Mouse (Mus musculus): ENCODE data around the gene Paqr3. TPM values are rescaled to one million over a fixed set of nuclear protein-coding genes. Genes with fewer than 3 reads are reported as not detected.

Paqr3 gene
- polyA plus RNA-seq (2015; fragmentation: Nextera tagmentation; extraction: Ambion mirVana), result 0.75 and 1.2 TPM in 2 replicates

DNA sequence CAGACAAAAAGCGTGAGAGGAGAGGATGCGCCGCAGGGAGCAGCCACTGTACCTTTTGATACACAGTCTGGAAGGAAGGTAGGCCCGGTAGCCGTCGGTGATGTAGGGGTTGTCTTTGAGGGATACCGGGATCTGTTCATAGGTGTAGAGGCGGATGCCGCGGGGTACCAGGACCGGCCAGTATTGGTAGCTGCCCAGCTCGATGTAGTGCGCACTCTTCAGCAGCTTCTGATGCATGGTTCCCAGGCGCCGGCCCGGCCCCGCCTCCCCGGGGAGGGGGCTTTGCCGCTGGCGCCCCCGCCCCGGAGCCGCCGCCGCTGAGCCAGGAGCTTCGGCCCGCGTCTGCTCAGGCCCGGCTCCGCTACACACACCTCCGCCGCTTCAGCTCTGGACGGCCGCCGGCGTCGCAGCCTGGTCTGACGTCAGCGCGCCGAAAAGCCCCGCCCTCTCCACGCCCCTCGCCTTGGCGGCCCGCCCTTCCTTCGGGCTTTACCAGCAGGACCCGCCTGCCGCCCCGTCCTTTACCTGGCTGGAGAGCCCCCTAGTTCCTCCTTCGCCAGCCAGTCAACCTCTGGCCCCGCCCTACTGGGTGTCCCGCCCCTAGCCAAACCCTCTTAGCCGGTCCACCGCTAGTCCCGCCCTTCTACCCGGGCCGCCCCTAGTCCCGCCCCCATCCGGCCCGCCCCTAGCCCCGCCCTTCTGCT is at the start of gene Paqr3:
Gene Paqr3, minus strand, starts transcription at position 390 of the 704 bp plus-strand sequence.
- peak within 1 kb of the TSS; percentile 73 for H3K4me3 ChIP-seq (replicated peaks)
- H3K9me3 ChIP-seq (replicated peaks), result no peaks in the 10 kb centered on the region
- no peaks in the 10 kb centered on the region for H3K36me3 ChIP-seq
- H3K27me3 ChIP-seq, result peaks cover 24% of the 10 kb centered on the region
- DNase-seq (peak; percentile 94), ATAC-seq (ENCODE audit: low read depth) (peak; percentile 97)
- under 1% methylated on average over 62 of the region's 62 CpGs for WGBS (ENCODE audit: insufficient replicate concordance)
- peak within 1 kb of the TSS; percentile 50; the same call in 1 of the 2 replicates for H3K27ac ChIP-seq
- peak within 1 kb of the TSS; percentile 78 for H3K9ac ChIP-seq
- peak within 1 kb of the TSS; percentile 98 for H3K4me2 ChIP-seq
- peaks cover 22% of the 10 kb centered on the region for H3K4me1 ChIP-seq (replicated peaks)

- ATAC-seq (ENCODE audit: low read depth) (no peak), DNase-seq (no peak)
- Histone ChIP-seq H3K36me3 (no peaks in the 10 kb centered on the region), H3K9me3 (replicated peaks) (no peaks in the 10 kb centered on the region), H3K4me2 (no peak overlapping the region), H3K9ac (no peak overlapping the region), H3K27me3 (no peaks in the 10 kb centered on the region), H3K4me3 (replicated peaks) (no peak overlapping the region), H3K27ac (no peak overlapping the region), H3K4me1 (replicated peaks) (no peaks in the 10 kb centered on the region)
- WGBS (ENCODE audit: insufficient replicate concordance), result 19% methylated on average over 1 of the region's 1 CpGs
Observed at GRCm38 (mm10) chr5:97154688-97155087, 43.3 kb upstream of the Paqr3 start.

GRCm38 (mm10) chr5:97135331-97135730 is 23.9 kb upstream of the Paqr3 start:
- Histone ChIP-seq H3K27me3 (no peaks in the 10 kb centered on the region), H3K9ac (no peak overlapping the region), H3K4me3 (replicated peaks) (no peak overlapping the region), H3K36me3 (no peaks in the 10 kb centered on the region), H3K27ac (no peak overlapping the region), H3K9me3 (replicated peaks) (no peaks in the 10 kb centered on the region), H3K4me2 (no peak overlapping the region), H3K4me1 (replicated peaks) (no peaks in the 10 kb centered on the region)
- ATAC-seq (ENCODE audit: low read depth) (no peak), DNase-seq (no peak)
- WGBS (ENCODE audit: insufficient replicate concordance), result 51% methylated on average over 2 of the region's 2 CpGs

DNA sequence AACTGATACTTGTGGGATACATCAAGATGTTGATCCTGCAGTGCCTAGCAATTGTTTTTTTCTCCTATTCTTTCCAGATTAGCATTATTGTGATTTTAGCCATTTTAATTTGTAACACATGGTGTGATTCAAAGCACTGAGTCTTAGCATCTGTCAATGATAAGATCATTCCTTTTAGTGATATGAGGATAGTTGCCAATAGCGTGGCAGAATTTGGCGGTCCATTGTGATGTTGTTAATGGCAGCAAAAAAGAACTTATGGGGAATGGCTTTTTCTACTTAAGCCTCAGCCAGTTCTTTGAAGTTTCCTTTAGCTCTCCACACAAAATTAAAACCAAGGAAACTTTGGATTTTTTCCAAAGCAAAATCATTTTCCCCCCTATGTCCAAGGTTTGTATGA is 18.2 kb upstream of the Paqr3 start:
- ATAC-seq (ENCODE audit: low read depth), result no peak
- DNase-seq, result no peak
- 80% methylated on average over 2 of the region's 2 CpGs for WGBS (ENCODE audit: insufficient replicate concordance)

DNA sequence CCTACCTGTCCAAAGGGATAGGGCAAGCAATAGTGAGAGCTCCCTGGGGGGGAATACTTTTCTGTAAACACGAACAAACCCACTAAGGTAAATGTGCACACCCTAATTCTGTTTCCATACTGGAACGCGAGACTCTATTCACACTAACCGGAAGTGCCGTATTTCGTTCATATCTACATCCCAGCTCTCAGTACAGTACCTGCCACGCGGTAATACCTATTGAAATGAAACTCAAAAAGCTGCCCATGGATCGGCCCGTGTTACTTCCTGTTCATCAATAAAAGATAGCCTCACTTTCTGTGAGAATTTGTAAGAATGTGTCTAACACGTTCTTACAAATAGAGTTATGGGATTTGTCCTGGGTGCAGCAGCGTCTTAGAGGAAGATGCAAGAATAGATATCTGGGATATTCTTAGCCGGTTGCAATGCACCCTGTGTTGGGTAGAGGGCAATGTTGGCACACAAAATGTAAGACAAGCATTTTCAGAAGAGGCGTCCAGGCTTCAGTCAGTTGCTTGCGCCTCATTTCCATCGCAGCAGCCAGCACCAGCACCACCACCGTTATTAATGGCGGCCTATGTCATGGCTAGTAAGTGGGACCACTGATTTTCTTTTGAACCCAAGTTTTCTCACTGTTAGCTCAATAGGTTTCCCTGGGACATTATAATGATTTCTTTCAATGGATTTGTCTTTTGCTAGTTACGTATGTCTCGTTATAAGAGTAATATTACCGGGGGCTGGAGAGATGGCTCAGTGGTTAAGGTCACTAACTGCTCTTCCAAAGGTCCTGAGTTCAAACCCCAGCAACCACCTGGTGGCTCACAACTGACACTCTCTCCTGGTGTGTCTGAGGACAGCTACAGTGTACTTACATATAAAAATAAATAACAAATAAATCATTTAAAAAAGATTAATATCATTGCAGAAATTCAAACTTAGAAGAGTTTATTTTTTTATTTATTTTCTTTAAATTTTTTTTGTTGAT is 17.1 kb upstream of the Paqr3 start:
- DNase-seq (peak; percentile 23), ATAC-seq (ENCODE audit: low read depth) (no peak)
- no peaks in the 10 kb centered on the region for H3K4me1 ChIP-seq (replicated peaks)
- no peak overlapping the region for H3K27ac ChIP-seq
- WGBS (ENCODE audit: insufficient replicate concordance), result 41% methylated on average over 21 of the region's 21 CpGs
- no peaks in the 10 kb centered on the region for H3K9me3 ChIP-seq (replicated peaks)
- no peaks in the 10 kb centered on the region for H3K27me3 ChIP-seq
- H3K4me3 ChIP-seq (replicated peaks), result no peak overlapping the region
- H3K4me2 ChIP-seq, result no peak overlapping the region
- H3K9ac ChIP-seq, result no peak overlapping the region
- no peaks in the 10 kb centered on the region for H3K36me3 ChIP-seq

More for the DNA sequence above, 18.2 kb upstream of the Paqr3 start:
- Histone ChIP-seq H3K4me1 (replicated peaks) (no peaks in the 10 kb centered on the region), H3K4me3 (replicated peaks) (no peak overlapping the region), H3K36me3 (no peaks in the 10 kb centered on the region), H3K9ac (no peak overlapping the region), H3K4me2 (no peak overlapping the region), H3K27me3 (no peaks in the 10 kb centered on the region), H3K9me3 (replicated peaks) (no peaks in the 10 kb centered on the region), H3K27ac (no peak overlapping the region)

- Histone ChIP-seq H3K27ac (no peak overlapping the region), H3K27me3 (no peaks in the 10 kb centered on the region), H3K4me2 (no peak overlapping the region), H3K4me1 (replicated peaks) (no peaks in the 10 kb centered on the region), H3K9me3 (replicated peaks) (no peaks in the 10 kb centered on the region), H3K9ac (no peak overlapping the region), H3K4me3 (replicated peaks) (no peak overlapping the region), H3K36me3 (no peaks in the 10 kb centered on the region)
- ATAC-seq (ENCODE audit: low read depth) (no peak), DNase-seq (no peak)
- WGBS (ENCODE audit: insufficient replicate concordance), result 67% methylated on average over 6 of the region's 6 CpGs
Observed at GRCm38 (mm10) chr5:97127284-97127683, 15.9 kb upstream of the Paqr3 start.

GRCm38 (mm10) chr5:97126005-97126404 is 14.6 kb upstream of the Paqr3 start:
- Histone ChIP-seq H3K27me3 (no peaks in the 10 kb centered on the region), H3K4me2 (no peak overlapping the region), H3K36me3 (no peaks in the 10 kb centered on the region), H3K27ac (no peak overlapping the region), H3K9ac (no peak overlapping the region), H3K9me3 (replicated peaks) (no peaks in the 10 kb centered on the region), H3K4me3 (replicated peaks) (no peak overlapping the region), H3K4me1 (replicated peaks) (no peaks in the 10 kb centered on the region)
- ATAC-seq (ENCODE audit: low read depth) (no peak), DNase-seq (no peak)
- WGBS (ENCODE audit: insufficient replicate concordance), result 21% methylated on average over 4 of the region's 4 CpGs

DNA sequence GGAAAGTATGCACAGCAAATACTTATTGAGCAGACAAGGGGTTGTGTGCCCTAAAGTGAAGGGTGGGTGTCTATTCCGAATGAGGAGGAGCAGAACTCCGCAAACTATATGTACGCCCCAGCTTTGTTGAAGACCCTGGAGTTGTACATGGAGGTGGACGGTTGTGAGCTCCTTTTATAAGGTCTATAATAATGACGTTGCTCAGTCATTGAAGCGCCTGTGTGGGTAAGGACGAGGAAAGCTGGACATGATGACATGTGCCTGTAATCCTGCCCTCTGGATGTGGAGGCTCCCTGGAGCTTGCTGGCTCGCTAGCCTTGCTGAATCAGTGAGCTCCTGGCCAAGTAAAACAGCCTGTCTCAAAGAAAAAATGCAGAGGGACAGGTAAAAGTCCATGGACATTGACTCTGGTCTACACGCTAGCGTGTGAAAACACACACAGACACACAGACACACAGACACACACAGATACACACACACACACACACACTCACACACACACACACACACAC is 14.1 kb upstream of the Paqr3 start:
- no peaks in the 10 kb centered on the region for H3K36me3 ChIP-seq
- ATAC-seq (ENCODE audit: low read depth), result no peak
- 65% methylated on average over 10 of the region's 10 CpGs for WGBS (ENCODE audit: insufficient replicate concordance)
- no peaks in the 10 kb centered on the region for H3K27me3 ChIP-seq
- H3K9me3 ChIP-seq (replicated peaks), result no peaks in the 10 kb centered on the region
- no peak overlapping the region for H3K9ac ChIP-seq
- no peak overlapping the region for H3K4me3 ChIP-seq (replicated peaks)
- H3K4me2 ChIP-seq, result no peak overlapping the region
- no peak overlapping the region for H3K27ac ChIP-seq
- no peaks in the 10 kb centered on the region for H3K4me1 ChIP-seq (replicated peaks)
- DNase-seq, result no peak

- ATAC-seq (ENCODE audit: low read depth), result no peak
- no peaks in the 10 kb centered on the region for H3K36me3 ChIP-seq
Observed at GRCm38 (mm10) chr5:97124977-97125376, 13.6 kb upstream of the Paqr3 start.

GRCm38 (mm10) chr5:97110697-97111096 is 699 bp downstream of the Paqr3 start:
- H3K4me3 ChIP-seq (replicated peaks), result peak overlapping the region; percentile 73
- H3K27me3 ChIP-seq, result peaks cover 24% of the 10 kb centered on the region
- H3K9me3 ChIP-seq (replicated peaks), result no peaks in the 10 kb centered on the region
- peak overlapping the region; percentile 78 for H3K9ac ChIP-seq
- peak overlapping the region; percentile 98 for H3K4me2 ChIP-seq
- ATAC-seq (ENCODE audit: low read depth), result no peak
- WGBS (ENCODE audit: insufficient replicate concordance), result 29% methylated on average over 5 of the region's 5 CpGs
- no peak for DNase-seq
- no peak overlapping the region for H3K27ac ChIP-seq
- no peaks in the 10 kb centered on the region for H3K36me3 ChIP-seq
- H3K4me1 ChIP-seq (replicated peaks), result peaks cover 22% of the 10 kb centered on the region

More at GRCm38 (mm10) chr5:97124977-97125376, 13.6 kb upstream of the Paqr3 start:
- no peak for DNase-seq
- Histone ChIP-seq H3K9me3 (replicated peaks) (no peaks in the 10 kb centered on the region), H3K4me1 (replicated peaks) (no peaks in the 10 kb centered on the region), H3K27me3 (no peaks in the 10 kb centered on the region), H3K9ac (no peak overlapping the region), H3K4me2 (no peak overlapping the region), H3K27ac (no peak overlapping the region), H3K4me3 (replicated peaks) (no peak overlapping the region)
- 68% methylated on average over 12 of the region's 12 CpGs for WGBS (ENCODE audit: insufficient replicate concordance)

DNA sequence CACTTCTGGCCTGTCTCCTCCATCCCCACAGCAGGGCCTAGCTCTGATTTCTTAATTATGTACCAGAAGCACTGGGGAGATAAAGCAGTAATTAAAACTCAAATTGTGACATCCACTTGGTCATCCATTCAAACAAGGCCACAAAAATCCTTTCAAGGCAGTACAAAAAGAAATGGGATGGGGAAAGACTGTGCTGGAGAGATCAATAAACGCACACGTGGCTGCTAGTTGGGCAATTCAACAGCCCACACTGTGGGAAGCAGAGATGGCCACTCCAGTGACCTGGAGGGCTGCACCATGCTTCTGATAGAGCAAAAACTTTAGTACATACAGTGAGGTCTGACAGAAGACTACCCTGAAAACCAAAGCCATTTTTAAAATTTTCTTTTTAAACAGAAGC is 1.3 kb downstream of the Paqr3 start:
- DNase-seq (no peak), ATAC-seq (ENCODE audit: low read depth) (no peak)
- Histone ChIP-seq H3K27ac (no peak overlapping the region), H3K4me1 (replicated peaks) (peaks cover 22% of the 10 kb centered on the region), H3K36me3 (no peaks in the 10 kb centered on the region), H3K9me3 (replicated peaks) (no peaks in the 10 kb centered on the region), H3K9ac (no peak overlapping the region), H3K4me2 (peak overlapping the region; percentile 98), H3K4me3 (replicated peaks) (peak overlapping the region; percentile 73; the same call in 1 of the 2 replicates), H3K27me3 (peaks cover 24% of the 10 kb centered on the region)
- 49% methylated on average over 2 of the region's 2 CpGs for WGBS (ENCODE audit: insufficient replicate concordance)
